Mouse (Mus musculus): ENCODE measurements around the gene Ppm1g.
A peak's percentile ranks its signal among the peaks of the same experiment; 100 is the strongest.

Ppm1g gene

GRCm38 (mm10) chr5:31220448-31221303 is at the start of gene Ppm1g:
Gene Ppm1g, minus strand, starts transcription at chr5:31220687.
- DNase-seq: peak; percentile 99

- DNase-seq: no peak
Measured at GRCm38 (mm10) chr5:31267686-31268085, 47.2 kb upstream of the Ppm1g start.

DNA sequence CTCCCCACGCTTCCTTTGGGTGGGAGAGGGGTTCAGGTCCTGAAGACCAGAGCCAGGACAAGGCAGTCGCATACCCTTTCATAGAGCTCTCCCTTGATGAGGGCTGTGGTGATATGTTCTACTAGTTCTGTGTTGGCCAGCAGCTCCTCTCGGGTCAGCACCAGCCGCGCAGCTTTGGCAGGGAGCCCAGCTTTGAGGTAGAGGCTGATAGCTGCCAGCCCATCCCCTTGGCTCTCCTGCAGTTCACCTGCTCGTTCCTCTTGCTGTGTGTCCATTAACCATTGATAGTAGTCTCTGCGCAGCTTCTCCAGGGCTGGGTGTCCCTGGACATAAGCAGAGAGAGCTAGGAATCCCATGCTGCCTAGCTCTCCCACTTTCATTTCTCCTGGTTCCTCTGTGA is 45.6 kb upstream of the Ppm1g start:
- no peak for DNase-seq

GRCm38 (mm10) chr5:31257616-31258015 is 37.1 kb upstream of the Ppm1g start:
- no peak for DNase-seq

GRCm38 (mm10) chr5:31255971-31256370 is 35.5 kb upstream of the Ppm1g start:
- DNase-seq: no peak

- no peak for DNase-seq
Measured at GRCm38 (mm10) chr5:31255381-31255780, 34.9 kb upstream of the Ppm1g start.

DNA sequence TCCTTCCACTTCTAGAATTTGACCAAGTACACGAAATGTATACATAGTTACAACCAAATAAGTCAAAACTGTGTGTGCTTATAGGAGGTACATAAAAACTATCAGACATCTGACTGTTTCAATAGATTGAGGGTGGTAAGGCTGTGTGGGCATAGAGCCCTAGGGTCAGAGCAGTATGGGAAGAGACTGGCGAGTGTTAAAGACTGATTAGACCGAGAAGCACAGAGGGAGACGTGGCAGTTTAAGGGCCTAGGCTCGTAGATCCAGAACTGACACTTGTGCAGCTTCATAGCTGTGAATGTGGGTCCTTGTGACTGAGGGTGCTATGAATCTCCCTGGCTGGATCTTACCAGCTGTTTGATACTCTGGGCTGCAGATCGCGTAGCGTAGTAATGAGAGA is 34.4 kb upstream of the Ppm1g start:
- DNase-seq: no peak

DNA sequence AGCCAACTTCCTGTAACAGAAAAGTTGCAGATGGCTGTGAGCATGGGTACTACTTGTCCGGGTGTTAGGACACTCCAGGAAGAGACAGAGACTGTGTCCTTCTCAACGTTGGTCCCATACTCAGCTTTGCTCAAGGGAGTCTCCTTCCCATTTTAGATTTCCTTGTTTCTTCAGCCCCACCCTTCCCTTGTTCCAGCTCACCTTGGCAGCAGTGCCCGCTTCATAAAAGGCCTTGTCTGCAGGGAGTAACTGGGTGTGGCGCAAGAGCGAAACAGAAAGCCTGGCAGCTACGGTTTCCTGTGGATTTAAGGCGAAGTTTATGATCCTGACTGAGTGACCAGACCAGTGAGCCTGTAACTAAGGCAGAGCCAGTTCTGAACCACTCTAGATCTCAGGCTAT is 34.0 kb upstream of the Ppm1g start:
- peak; percentile 50 for DNase-seq

DNA sequence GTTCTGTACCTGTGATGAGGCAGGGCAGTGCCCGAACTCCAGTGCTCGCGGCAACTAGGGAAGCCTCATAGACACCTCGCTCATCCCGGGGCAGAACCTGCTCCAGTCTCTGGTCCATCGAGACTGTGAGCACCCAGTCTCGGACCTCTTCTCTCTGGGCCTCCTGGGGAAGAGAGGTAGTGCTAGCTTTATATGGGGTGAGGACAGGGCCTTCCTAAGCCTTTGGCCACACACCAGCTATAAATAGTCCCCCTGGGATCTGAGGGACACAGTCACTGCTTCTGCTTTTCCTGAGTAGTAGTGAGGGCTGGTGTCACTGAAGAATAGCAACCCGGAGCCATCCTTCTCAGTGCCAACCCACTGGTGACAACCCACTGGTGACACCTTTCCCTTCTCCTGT is 33.3 kb upstream of the Ppm1g start:
- DNase-seq: no peak

- DNase-seq: no peak
Measured at GRCm38 (mm10) chr5:31252795-31253545, 32.5 kb upstream of the Ppm1g start.

GRCm38 (mm10) chr5:31252151-31252550 is 31.7 kb upstream of the Ppm1g start:
- DNase-seq: no peak

- peak; percentile 82 for DNase-seq
Measured at GRCm38 (mm10) chr5:31251541-31252101, 31.1 kb upstream of the Ppm1g start, which contains the start of gene Krtcap3. Gene Krtcap3, plus strand, starts transcription at chr5:31251691.

DNA sequence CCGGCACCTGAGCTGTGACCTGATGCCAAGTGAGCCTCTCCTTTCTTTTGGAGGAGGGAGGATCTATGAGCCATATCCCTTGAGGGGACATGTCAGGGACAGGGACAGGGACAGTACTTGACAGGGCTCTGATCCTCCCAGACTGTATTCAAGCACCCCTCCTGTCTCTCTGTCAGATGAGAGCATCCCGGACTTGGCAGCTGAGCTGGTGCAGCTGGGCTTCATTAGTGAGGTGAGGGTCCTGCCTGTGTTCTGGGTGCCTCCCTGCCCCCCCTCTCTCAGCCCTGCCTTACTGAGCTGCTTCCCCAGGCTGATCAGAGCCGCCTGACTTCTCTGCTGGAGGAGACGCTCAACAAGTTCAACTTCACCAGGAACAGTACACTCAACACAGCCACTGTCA is 30.2 kb upstream of the Ppm1g start:
- DNase-seq: no peak

DNA sequence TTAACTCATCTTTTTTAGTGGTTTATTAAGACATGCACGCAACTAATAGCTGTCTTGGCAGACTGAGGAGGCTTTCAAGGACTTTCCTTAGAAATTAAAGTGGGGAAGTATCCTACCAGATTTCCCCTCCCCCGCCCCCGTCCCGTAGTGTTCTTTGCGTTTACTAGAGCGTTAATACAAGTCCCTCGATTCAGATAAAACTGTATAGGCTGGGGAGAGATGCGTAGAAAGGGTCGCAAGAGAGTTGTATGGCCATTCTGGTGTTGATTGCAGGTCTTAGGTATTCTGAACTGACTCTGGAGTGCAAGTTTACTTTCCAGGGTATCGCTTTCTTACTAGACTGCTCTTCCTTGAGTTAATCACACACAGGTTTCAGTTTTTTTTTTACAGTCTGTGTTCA is 21.7 kb upstream of the Ppm1g start:
- no peak for DNase-seq

DNA sequence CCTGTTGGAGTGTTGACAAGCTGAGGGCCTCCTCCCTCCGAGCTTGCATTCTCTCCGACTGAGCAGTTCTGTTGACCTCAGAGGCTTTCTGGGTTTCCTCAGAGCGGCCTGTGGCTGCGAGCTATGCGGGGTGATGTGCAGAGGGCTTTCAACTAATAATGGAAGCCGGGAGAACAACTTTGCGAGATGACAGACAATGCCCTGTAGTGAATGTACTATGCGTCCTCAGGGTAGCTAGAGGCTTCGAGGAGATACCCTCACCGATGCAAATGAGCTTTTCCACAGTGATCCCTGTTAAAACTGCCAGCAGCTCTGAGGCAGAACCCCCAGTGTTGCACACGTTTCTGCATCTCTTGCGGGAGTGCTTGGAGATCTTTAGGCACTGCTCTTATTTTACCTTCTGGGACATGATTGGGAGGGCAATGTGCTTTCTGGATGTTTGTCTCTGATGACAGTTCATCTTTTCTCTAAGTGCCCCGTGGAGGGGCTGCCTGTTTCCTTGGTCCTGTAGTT is 21.1 kb upstream of the Ppm1g start:
- no peak for DNase-seq

DNA sequence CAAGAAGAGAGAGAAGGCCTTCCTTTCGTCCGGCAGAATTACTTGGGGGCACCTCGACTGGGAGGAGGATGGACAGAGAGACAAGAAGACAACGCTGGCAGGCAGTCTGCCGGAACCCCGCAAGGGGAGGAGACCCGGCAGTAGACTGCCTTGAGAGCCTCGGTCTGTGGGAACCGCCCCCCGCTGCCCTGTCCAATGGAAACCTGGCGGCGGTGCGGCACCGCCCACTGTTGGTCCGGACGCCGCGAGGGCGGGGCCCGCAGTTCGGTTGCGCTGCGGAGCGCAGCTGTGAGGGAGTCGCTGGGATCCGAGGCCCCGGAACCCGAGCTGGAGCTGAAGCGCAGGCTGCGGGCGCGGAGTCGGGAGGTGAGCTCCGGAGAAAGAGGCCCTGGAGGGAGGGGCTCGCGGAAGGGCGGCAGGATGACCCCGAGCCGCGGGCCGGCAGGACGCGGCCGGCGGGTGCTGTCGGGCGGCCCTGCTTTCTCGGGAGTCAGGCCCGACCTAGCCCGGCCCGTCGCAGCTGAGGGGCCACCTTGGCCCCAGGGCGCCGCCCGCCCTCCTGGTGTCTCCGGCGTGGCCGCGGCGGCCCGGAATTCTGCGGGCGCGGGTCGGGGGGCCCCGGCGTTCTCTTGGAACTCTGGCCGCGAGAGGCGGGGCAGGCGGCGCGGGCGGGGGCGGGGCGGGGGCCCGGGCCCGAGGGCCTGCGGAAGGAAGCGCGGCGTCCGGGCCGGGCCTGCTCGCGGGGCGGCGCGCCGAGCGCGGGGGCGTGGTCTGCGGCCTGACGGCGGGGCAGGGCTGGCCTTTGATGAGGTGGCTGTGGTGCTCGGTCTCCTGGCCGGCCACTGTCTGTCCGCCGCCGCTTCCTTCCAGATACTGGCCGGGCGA is 20.4 kb upstream of the Ppm1g start, which contains the start of the genes Nrbp1 and Gm9970:
Gene Nrbp1, plus strand, starts transcription at position 228 of the 885 bp plus-strand sequence.
Gene Gm9970, minus strand, starts transcription at position 596 of the 885 bp plus-strand sequence.
- DNase-seq: peak; percentile 98

- no peak for DNase-seq
Measured at GRCm38 (mm10) chr5:31226641-31227040, 6.2 kb upstream of the Ppm1g start.

GRCm38 (mm10) chr5:31222696-31223095 is 2.2 kb upstream of the Ppm1g start:
- no peak for DNase-seq

- DNase-seq: peak; percentile 57
Measured at GRCm38 (mm10) chr5:31221304-31221945, 938 bp upstream of the Ppm1g start.

DNA sequence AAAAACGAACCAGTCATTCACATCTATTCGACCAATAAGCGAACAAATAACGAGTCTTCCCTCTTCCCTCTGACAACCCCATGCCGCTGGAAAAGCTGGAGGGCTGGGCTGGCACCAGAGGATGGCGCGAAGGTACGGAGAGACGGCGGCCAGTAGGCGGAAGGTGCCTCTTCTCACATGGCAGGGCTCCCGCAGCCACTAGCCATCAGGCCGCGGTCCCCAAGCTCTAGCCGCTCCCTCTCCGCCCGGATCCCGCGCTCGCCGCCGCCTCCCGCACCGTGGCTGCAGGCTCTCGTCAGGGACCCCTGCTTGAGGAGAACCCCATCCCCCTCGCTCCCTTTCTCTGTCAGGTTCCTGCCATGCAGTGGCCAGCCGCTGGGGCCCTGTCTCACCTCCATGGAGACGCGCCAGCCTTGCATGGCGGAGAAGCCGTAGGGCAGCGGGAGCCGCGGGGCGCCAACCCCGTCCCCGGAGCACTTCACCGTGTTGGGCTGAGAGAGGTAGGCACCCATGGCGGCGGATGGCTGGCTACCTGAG is 508 bp downstream of the Ppm1g start:
- no peak for DNase-seq

DNA sequence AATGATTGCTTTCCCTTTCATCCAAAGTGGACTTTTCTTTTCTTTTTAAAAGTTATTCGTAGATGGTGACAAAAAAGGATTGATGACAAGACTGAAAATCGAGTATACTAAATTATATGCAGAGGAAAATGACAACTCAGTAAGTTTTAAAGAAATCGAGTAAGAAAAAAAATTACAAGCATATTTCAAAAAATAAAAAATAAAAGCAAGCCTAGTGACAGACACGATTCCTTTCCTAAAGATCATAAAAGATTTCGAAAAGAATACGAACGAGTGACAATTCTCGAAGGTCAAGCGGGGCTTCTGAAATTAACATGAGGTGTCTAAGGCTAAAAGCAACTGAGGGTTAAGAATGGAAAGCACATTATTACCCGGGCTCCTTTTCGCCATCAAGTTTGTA is 1.0 kb downstream of the Ppm1g start:
- DNase-seq: no peak
